Mouse (Mus musculus): ENCODE measurements around the gene Adcy2. TPM values are rescaled to one million over a fixed set of nuclear protein-coding genes. Genes with fewer than 3 reads are reported as not detected.

Adcy2 gene
- polyA plus RNA-seq, 1 experiment = 3.8 TPM

- TF ChIP-seq CTCF (IDR thresholded peaks at IDR 0.05; ENCODE audit: control insufficient read depth, insufficient read depth, low read length) (no peak), POLR2A (IDR thresholded peaks at IDR 0.05; ENCODE audit: borderline replicate concordance, control insufficient read depth, low read depth, low read length) (no peak)
- WGBS = 59% methylated on average over 6 of the region's 6 CpGs
- no peaks in the 10 kb centered on the region for H3K4me1 ChIP-seq (ENCODE audit: control insufficient read depth, insufficient read depth, low read length)
Measured at GRCm38 (mm10) chr13:68622792-68623191, 376.5 kb downstream of the Adcy2 start.

DNA sequence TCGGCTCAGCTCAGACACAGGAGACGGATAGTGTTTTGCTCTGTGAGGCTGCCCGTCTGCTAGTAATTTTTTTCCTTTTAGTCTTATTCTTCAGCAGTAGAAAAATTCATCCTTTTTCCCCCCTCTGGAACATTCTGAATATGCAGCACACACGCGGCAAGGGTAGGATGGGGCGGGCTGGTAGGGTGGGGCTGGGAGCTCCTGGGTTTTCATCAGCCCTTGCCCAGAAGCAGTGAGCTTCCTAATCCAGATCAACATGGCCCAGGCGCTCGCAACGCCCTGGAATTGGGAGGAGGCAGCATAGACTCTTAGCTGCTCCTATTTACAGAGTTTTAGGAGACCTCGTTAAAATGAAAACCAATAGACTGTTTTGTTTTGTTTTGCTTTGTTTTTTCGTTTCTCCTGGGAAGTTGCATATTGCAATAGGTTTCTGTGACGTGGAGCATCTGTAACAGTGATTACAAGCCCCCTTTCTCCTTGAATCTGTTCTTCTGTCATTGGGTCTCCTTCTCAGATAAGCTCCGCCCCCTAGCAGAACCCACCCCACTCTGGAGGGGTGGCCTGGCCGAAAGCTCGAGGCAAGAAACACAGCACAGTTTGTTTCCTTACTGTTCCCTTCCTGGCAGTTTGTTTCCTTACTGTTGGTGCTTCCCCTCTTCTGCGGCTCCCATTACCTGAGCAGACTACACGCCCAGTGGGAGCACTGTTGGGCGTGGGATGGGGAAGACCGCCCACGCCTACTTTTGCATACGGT is 391.5 kb downstream of the Adcy2 start:
- WGBS = 41% methylated on average over 21 of the region's 21 CpGs
- TF ChIP-seq CTCF (IDR thresholded peaks at IDR 0.05; ENCODE audit: control insufficient read depth, insufficient read depth, low read length) (no peak), POLR2A (IDR thresholded peaks at IDR 0.05; ENCODE audit: borderline replicate concordance, control insufficient read depth, low read depth, low read length) (no peak)
- H3K4me3 ChIP-seq (replicated peaks; ENCODE audit: control insufficient read depth, low read depth, low read length) = no peak overlapping the region
- no peak overlapping the region for H3K27ac ChIP-seq (ENCODE audit: control insufficient read depth, insufficient read depth, low read depth, low read length, poor library complexity)
- H3K4me1 ChIP-seq (ENCODE audit: control insufficient read depth, insufficient read depth, low read length) = no peaks in the 10 kb centered on the region

More at GRCm38 (mm10) chr13:68622792-68623191, 376.5 kb downstream of the Adcy2 start:
- no peak overlapping the region for H3K27ac ChIP-seq (ENCODE audit: control insufficient read depth, insufficient read depth, low read depth, low read length, poor library complexity)
- H3K4me3 ChIP-seq (replicated peaks; ENCODE audit: control insufficient read depth, low read depth, low read length) = no peak overlapping the region

DNA sequence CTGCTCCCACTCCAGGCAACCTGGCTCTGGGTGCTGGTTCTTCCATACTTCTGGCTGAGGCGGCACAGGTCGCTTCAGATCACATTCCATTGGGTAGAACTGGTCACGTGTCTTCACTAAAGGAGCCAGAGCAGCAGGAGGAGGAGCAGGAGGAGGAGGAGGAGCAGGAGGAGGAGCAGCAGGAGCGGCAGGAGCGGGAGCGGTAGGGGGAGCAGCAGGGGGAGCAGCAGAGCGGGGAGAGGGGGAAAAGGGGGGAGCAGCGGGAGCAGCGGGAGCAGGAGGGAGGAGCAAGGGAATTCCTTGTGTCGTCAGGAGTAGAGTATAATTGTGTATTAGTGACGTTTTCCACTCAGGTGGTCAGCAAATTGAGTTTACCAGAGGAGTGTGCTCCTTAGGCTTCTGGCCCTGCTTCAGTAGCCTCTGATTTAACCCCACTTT is 393.6 kb downstream of the Adcy2 start:
- Histone ChIP-seq H3K27ac (ENCODE audit: control insufficient read depth, insufficient read depth, low read depth, low read length, poor library complexity) (no peak overlapping the region), H3K4me3 (replicated peaks; ENCODE audit: control insufficient read depth, low read depth, low read length) (no peak overlapping the region), H3K4me1 (ENCODE audit: control insufficient read depth, insufficient read depth, low read length) (no peaks in the 10 kb centered on the region)
- 5% methylated on average over 11 of the region's 11 CpGs for WGBS
- no peak for TF ChIP-seq POLR2A (IDR thresholded peaks at IDR 0.05; ENCODE audit: borderline replicate concordance, control insufficient read depth, low read depth, low read length)
- TF ChIP-seq CTCF (IDR thresholded peaks at IDR 0.05; ENCODE audit: control insufficient read depth, insufficient read depth, low read length) = no peak

DNA sequence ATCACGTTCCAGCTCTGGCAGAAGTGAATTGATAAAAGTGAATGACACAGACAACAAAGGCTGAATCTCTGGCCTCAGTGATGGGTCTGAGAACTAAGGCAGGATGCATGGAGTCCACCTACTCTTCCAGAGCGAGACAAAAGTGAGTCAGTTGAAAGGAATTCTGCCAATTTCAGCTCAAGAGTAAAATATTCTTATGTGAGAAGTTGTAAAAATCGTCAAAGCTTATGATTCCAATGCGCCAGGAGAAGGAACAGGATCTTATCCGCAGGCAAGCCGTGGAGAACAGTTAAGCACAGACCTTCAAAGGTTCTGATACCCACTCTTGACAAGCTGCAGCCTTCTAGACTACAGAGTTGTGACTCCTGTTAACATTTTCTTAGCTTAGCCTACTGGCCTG is 396.3 kb downstream of the Adcy2 start:
- TF ChIP-seq CTCF (IDR thresholded peaks at IDR 0.05; ENCODE audit: control insufficient read depth, insufficient read depth, low read length) (no peak), POLR2A (IDR thresholded peaks at IDR 0.05; ENCODE audit: borderline replicate concordance, control insufficient read depth, low read depth, low read length) (no peak)
- 70% methylated on average over 6 of the region's 6 CpGs for WGBS
- H3K27ac ChIP-seq (ENCODE audit: control insufficient read depth, insufficient read depth, low read depth, low read length, poor library complexity) = no peak overlapping the region

DNA sequence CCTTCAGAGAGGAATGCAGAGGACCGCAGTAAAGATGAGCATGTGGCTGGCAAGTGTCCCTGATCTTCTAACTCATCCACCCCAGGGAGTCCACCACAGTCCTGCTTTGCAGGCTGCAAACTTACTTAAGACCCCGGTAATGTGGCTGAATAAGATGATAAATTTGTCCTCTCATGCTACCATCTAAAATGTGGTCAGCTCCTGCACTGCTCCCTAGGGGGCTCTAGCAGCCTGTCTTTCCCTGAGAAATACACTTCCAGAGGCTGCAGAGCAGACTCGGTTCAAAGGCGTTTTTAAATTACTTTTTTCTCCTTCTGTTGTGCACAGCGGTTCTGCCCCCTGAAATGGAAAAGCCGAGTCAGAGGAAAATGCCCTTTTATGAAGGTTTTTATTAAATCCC is 398.2 kb downstream of the Adcy2 start:
- Histone ChIP-seq H3K27ac (ENCODE audit: control insufficient read depth, insufficient read depth, low read depth, low read length, poor library complexity) (no peak overlapping the region), H3K4me3 (replicated peaks; ENCODE audit: control insufficient read depth, low read depth, low read length) (no peak overlapping the region), H3K4me1 (ENCODE audit: control insufficient read depth, insufficient read depth, low read length) (no peaks in the 10 kb centered on the region)
- TF ChIP-seq POLR2A (IDR thresholded peaks at IDR 0.05; ENCODE audit: borderline replicate concordance, control insufficient read depth, low read depth, low read length) (no peak), CTCF (IDR thresholded peaks at IDR 0.05; ENCODE audit: control insufficient read depth, insufficient read depth, low read length) (no peak)
- 31% methylated on average over 6 of the region's 6 CpGs for WGBS

More for the DNA sequence above, 396.3 kb downstream of the Adcy2 start:
- Histone ChIP-seq H3K4me1 (ENCODE audit: control insufficient read depth, insufficient read depth, low read length) (no peaks in the 10 kb centered on the region), H3K4me3 (replicated peaks; ENCODE audit: control insufficient read depth, low read depth, low read length) (no peak overlapping the region)

DNA sequence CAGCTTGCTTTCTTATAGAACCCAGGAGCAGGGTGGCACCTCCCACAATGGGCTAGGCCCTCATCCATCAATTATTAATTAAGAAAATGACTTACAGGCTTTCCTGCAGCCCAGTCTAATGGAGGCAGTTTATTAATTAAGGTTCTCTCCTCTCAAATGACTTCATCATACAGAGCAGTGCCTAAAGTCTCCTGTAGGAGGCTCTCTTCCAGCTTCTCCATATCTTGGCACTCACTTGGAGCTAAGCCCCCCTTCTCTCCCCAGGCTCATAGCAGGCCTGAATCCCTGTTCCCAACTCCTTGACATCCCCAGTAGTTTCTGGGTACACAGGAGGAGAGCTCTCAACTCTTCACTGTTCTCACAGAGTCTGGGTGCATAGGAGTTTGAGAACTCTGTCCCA is 400.4 kb downstream of the Adcy2 start:
- TF ChIP-seq CTCF (IDR thresholded peaks at IDR 0.05; ENCODE audit: control insufficient read depth, insufficient read depth, low read length) = no peak
- no peak for TF ChIP-seq POLR2A (IDR thresholded peaks at IDR 0.05; ENCODE audit: borderline replicate concordance, control insufficient read depth, low read depth, low read length)
- H3K27ac ChIP-seq (ENCODE audit: control insufficient read depth, insufficient read depth, low read depth, low read length, poor library complexity) = no peak overlapping the region
- H3K4me1 ChIP-seq (ENCODE audit: control insufficient read depth, insufficient read depth, low read length) = no peaks in the 10 kb centered on the region
- no peak overlapping the region for H3K4me3 ChIP-seq (replicated peaks; ENCODE audit: control insufficient read depth, low read depth, low read length)

DNA sequence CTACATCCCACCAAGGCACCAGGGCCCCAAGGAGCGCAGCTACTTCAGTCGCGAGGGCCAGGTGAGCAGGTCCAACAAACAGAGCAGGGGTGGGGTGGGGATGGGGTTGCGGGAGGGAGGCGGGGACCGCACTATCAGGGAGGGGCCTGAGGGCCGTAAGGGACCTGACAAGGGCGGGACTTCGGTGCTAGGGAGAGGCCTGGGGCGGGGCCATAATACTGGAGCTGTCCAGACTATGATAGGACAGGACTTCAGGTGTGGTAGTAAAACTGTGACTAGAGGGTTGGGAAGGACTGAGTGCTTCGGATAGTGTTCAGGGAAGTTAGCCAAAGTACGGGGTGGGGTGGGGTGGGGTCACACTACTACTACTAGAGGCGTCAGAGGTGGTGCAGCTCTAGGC is 401.7 kb downstream of the Adcy2 start:
- no peak overlapping the region for H3K27ac ChIP-seq (ENCODE audit: control insufficient read depth, insufficient read depth, low read depth, low read length, poor library complexity)
- H3K4me1 ChIP-seq (ENCODE audit: control insufficient read depth, insufficient read depth, low read length) = no peaks in the 10 kb centered on the region
- H3K4me3 ChIP-seq (replicated peaks; ENCODE audit: control insufficient read depth, low read depth, low read length) = no peak overlapping the region
- 21% methylated on average over 13 of the region's 13 CpGs for WGBS
- TF ChIP-seq CTCF (IDR thresholded peaks at IDR 0.05; ENCODE audit: control insufficient read depth, insufficient read depth, low read length) (no peak), POLR2A (IDR thresholded peaks at IDR 0.05; ENCODE audit: borderline replicate concordance, control insufficient read depth, low read depth, low read length) (no peak)

DNA sequence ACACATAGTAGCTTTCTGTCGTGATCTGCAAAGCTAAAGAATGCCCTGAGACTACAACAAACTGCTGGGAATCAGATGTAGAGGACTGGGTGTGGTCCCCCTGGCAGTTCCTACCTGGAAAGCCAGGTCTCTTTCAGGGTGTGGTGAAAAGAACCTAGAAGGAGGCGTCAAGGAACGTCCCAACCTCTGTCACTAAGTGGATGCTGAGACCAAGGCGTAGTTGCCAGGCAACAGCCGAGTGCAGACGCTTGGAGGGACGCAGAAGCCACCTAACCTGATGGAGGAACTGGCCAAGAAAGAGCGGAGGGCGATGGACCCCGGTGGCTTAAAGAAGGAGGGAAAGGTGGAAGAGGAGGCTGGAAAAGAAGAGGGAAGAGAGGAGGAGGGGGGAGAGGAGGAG is 402.1 kb downstream of the Adcy2 start, which contains the start of gene 1700001L19Rik:
Gene 1700001L19Rik, plus strand, starts transcription at position 223 of the 400 bp plus-strand sequence.
- no peak for TF ChIP-seq POLR2A (IDR thresholded peaks at IDR 0.05; ENCODE audit: borderline replicate concordance, control insufficient read depth, low read depth, low read length)
- no peak for TF ChIP-seq CTCF (IDR thresholded peaks at IDR 0.05; ENCODE audit: control insufficient read depth, insufficient read depth, low read length)
- 20% methylated on average over 10 of the region's 10 CpGs for WGBS
- Histone ChIP-seq H3K4me1 (ENCODE audit: control insufficient read depth, insufficient read depth, low read length) (no peaks in the 10 kb centered on the region), H3K4me3 (replicated peaks; ENCODE audit: control insufficient read depth, low read depth, low read length) (no peak within 1 kb of the TSS), H3K27ac (ENCODE audit: control insufficient read depth, insufficient read depth, low read depth, low read length, poor library complexity) (no peak within 1 kb of the TSS)

All from bone marrow, adult 2 months (tissue).